Mouse (Mus musculus): ENCODE results near the gene Chrng. TPM values are rescaled to one million over a fixed set of nuclear protein-coding genes. Genes with fewer than 3 reads are reported as not detected.

Gene Chrng
- polyA plus RNA-seq, 3 experiments from 2014 or later: 0.39 TPM; not detected in 2

DNA sequence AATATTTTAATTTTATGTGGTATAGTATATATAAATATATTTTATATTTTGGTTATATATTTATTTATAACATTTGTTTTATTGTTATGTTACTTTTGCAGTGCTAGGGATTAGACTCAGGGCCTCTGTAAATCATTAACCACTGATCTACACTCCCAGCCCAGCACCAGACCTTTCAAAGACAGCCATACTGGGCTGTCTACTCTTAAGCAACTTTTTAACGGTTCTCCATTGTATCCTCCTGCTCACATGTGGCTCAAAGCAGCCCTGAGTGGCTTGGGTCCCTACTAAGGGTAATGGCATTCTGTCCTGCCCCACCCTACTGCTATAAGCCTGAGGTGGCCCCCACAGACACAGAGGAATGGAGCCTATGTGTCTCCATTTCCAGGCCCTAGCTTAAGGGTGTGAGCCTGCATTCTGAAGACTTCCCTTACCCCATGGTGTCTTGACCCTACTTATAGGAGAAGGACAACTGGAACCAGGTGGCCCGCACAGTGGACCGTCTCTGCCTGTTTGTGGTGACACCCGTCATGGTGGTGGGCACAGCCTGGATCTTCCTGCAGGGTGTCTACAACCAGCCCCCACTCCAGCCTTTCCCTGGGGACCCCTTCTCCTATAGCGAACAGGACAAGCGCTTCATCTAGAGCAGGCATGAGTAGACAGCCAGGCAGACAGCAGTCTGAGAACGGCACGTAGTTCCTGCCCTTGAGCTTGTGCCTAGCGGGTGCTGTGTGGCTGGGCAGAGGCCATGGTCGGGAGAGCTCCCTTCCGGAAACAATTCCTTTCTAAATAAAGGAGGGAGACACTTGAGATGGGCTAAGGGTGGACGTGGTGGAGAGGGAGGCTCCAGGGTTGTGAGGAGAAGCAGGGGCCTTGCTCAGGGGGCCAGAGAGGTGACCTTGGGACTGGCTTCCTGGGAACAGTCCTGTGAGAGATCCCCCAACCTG lies 6.1 kb upstream of the Chrng start:
- no peak for ATAC-seq

DNA sequence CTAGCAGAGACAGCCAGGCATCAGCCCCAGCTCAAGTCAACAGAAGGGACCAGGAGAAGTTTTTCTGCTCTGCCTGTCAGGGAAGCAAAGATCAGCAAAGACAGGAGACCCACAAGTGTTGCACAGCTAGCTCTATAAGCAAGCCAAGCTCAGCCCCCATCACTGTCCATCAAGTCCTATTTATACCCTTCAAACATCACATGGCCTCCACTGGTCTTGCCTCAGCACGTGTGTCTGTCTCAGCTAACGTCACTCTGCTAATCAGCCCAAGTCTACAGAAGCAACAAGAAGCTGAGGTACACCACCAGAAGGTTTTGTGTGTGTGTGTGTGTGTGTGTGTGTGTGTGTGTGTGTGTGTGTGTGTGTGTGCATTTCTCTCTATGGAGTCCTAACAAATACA lies 3.6 kb upstream of the Chrng start:
- no peak for ATAC-seq

- ATAC-seq: no peak
Observed at GRCm38 (mm10) chr1:87201848-87202247, 2.6 kb upstream of the Chrng start.

DNA sequence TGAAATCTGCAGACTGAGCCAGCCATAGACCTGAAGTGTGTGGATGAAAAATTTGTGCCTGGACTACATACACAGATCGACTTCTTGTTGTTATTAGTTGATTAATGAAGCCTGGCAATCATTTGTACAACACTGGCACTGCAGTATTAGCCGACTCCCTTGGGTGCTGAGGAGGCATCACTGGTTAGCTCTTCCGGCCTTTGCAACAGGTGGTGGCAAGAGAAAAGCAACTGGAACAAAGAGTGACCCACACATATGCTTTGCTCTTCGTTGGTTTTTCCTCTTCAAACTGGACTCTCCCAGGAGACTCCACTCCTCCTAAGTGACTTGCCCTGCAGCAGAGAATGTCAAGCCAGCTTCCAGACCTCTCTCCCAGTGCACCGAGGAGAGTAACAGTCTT lies 678 bp upstream of the Chrng start:
- ATAC-seq: no peak

GRCm38 (mm10) chr1:87205038-87205437 lies 581 bp downstream of the Chrng start:
- no peak for ATAC-seq

DNA sequence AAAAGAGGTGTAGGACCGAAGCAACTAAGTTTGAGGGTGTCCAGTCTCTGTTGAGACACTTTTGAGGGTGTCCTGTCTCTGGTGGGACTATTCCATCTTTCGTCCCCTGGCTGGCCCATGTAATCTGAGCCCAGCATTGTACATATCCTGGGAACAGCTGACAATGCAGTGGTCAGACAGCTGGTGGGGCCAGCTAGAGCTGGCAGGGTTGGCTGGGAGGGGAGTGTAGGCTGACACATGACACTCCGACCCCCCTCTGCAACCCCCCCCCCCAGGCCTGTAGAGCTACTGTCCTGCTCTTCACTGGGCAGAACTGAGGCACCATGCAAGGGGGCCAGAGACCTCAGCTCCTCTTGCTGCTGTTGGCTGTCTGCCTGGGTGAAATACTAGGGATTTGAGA lies 1.0 kb downstream of the Chrng start:
- no peak for ATAC-seq

- no peak for ATAC-seq
Observed at GRCm38 (mm10) chr1:87206339-87206738, 1.9 kb downstream of the Chrng start.

GRCm38 (mm10) chr1:87211431-87211830 lies 7.0 kb downstream of the Chrng start:
- no peak for ATAC-seq

DNA sequence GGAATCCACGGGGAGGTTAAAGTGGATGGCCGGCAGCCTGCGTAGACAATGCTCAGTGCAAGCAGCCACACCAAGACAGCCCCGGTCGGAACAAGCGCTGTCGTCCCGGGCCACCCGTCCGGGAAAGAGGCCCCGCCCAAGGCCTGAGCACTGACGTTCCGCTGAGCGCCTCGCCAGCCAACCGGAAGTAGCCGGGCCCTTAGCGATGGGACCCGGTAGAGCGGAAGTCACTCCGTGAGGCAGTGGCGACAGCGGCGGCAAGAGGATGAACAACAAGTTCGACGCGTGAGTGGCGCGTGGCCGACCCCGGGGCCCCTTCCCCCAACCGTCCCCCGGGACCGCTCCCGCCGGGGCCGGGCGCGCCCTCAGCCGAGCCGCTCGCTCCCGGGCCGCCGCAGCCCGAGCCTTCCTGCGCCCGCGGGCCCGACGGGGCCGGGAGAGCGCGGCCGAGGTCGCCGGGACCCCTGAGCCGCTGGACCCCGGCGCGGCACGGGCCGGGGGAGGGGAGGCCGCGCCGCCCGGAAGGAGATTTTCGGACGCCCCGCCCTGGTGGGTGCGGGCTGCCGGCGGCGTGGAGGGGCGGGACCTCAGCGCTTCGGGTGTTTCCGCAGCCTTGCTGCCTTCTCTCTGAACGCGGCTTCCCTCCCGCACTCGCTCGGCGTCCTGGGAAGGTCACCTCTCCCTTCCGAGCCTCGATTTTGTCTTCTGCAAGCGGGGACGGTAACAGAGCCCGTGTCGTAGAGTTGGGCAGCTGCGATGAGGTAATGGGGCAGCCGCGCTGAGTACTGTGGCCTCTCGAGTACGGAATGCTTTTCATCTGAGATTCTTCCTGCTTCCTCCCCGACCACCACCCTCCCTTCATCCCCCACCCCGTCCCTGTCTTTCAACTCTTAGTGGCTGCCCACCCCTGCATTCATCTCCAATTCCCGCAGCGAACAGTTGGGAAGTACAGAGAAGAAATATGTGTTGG lies 9.6 kb downstream of the Chrng start, which contains the start of gene Eif4e2:
TSS of gene Eif4e2 (plus strand) at position 180 of the 970 bp plus-strand sequence.
- peak; percentile 92 for ATAC-seq

DNA sequence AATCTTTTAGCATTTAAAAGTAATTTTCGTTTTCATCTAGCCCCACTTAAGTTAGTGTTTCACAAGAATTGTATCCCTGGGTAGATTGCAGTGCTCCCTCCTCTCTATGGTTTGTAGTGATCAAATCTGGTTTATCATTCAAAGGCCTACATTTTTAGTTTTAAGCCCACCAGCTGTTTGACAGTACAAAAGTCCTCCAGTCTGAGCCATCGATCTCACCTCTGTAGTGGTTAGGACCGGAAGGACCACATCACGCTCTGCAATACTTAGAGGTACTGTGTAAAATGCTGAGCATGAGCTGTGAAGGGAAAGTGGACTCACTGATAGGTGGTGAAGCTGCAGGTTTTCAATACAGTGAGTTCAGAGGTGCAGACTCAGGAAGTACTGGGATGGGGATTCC lies 10.3 kb downstream of the Chrng start:
- ATAC-seq: peak; percentile 27

DNA sequence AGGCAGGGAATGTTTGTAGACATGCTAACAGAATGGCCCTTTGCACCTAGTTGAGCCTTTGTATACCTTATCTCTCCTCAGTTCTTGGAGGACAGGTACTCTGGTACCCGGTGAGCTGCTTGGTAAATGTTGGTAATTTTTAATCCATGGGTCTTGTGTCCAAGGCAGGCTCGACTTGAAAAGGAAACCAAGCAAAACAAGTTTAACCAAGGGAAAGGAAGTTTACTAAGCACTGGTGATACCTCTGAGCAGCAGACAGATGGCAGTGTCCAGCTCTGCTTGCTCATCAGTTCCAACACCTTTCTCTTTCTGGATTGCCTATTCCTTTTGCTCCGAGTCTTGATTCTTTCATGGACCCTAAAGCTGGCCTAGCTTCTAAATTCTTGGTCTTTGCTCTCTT lies 13.5 kb downstream of the Chrng start:
- ATAC-seq: no peak

GRCm38 (mm10) chr1:87225739-87226138 lies 21.3 kb downstream of the Chrng start:
- ATAC-seq: no peak

- ATAC-seq: no peak
Observed at GRCm38 (mm10) chr1:87226409-87227159, 22.1 kb downstream of the Chrng start.

DNA sequence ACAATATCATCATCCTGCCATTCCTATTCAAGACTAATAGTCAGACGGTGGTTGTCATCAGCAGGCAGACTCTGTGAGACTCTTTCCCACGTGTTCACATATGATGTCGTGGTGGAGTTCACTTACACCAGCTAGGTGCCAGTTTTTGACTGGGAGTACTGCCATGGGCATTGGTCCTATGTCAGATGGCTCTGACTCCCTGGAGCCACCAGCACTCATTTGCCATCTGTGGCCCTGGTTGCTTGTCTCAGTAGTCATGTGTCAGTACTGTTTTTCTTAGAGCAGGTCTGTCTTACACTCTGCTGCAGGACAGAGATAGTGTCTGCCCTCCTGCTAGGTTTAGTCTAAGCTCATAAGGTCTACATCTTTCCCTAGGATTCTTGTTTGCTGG lies 22.7 kb downstream of the Chrng start:
- ATAC-seq: no peak

DNA sequence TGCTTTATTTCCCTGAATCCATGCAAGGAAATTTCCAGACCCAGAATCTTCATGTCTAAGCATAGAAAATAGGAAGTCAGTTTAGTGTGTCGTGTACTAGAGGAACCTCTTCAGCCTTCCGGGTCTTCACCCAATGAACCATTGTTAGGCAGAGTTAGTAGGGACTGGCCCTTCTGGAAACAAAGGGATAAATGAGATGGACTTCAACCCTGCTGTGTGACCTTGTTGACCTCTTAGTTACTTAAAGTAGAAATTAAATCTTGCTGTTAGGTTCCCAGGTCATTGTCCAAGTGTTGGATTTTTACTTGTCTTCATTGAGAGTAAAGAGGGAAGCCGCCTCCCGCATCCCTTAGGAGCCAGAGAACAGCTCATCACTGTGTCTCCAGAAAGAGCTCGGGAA lies 26.1 kb downstream of the Chrng start:
- no peak for ATAC-seq

GRCm38 (mm10) chr1:87232197-87232596 lies 27.7 kb downstream of the Chrng start:
- no peak for ATAC-seq

DNA sequence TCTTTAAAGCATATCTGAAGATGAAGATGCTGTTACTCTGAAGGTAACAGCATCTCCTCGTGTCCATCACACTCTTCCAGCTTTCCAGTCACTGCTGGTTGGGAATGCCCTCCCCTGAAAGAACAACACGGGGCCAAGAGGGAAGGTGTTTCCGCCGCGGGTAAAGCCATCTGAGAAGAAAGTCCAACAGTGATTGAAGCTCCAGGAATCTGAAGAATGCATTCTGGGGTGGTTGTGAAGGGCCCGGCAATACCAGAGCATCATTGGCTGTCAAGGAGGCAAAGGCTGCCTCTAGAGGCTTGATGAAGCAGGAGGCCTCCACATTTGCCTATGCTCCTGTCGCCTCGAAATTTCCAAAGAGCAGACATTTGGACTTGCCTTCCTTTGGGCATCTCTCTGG lies 34.6 kb downstream of the Chrng start:
- ATAC-seq: no peak

GRCm38 (mm10) chr1:87243021-87243420 lies 38.6 kb downstream of the Chrng start:
- ATAC-seq: no peak

DNA sequence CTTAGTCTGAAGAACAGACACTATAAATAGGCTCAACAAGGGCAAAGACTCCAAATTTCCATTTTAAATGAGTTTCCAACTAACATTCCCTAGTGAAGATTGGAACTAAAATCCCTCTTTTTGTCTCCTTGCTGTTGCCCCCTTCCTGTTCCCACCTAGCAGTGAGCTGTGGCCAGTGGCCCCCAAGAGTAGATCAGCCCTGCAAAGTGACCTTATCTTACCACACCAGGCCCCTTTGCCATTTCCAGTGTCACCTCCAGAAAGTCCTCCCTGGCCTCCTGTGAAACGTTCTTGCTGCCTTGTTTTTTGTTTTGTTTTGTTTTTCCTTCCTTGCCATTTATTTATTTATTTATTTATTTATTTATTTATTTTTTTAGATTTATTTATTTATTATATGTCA lies 41.0 kb downstream of the Chrng start:
- no peak for ATAC-seq

DNA sequence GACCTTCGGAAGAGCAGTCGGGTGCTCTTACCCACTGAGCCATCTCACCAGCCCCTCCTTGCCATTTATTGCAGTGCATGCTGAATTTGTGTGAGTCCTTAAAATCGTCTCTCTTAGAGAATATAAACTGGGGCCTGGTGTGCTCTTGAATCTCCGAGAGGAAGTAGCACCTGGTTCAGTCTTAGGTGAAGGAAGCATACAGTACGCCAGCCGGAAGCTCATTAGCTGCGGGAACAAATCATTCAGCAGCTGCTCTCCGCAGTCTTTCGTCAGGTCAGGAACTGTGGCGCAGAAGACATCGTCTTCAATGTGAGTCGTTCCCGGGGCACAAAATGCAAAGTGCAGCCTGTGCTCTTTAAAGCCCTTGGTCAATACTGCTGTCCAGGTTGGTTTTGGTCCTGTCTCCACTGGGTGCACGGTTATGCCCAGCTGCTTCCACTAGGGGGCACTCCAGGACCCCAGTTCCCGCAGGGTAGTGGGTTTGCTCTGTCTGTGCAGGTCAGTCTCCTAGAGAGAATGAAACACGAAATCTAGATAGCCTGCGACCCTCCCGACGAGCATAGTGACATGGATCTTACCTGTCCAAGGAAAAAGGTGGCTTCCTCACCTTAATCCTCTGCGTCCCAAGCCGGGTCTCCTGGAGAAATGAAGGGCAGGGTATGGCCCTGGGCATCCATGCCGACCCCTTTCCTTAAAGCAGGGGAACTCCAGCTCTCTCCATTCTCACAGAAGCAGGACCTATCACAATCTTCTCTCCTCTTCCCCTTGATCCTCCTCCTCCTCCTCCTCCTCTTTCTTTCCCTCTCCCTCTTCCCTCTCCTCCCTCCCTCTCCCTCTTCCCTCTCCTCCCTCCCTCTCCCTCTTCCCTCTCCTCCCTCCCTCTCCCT lies 41.7 kb downstream of the Chrng start:
- ATAC-seq: peak; percentile 67

DNA sequence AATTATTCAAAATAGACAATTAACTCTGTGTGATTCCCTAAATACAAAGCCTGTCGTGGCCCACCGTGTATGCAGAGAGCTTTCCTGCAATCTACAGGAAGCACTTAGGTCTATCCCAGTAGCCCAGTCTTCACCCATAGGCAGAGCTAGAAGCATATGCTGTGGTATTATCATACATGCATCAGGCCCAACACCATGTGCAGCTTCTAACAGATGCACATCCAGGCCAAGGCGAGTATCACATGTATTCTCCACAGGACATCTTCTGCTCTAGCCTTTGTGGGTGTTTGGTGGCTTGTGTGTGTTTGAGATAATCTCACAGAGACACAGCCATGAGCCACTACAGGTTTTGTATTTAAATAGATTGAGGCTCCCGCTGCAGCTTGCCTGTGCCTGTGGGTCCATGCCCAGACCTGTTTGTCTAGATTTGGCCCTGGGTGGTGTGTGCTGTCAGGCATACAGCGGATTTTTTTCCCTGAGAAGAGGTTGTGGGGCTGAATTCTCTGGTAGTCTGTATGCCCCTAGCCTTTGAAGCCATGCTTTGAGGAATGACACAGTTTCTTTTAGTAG lies 47.7 kb downstream of the Chrng start:
- ATAC-seq: no peak

All from inflammation-experienced regulatory T-cells, adult 6 months (primary cell).